Mouse (Mus musculus): Measurements from ENCODE around the gene Git2.
A peak's percentile ranks its signal among the peaks of the same experiment; 100 is the strongest.

- TF ChIP-seq USF1 (IDR thresholded peaks at IDR 0.05; ENCODE audit: low read depth): no peak
- TF ChIP-seq REST (IDR thresholded peaks at IDR 0.05; ENCODE audit: insufficient read depth, insufficient read length): no peak
- TF ChIP-seq MYOG (IDR thresholded peaks at IDR 0.05; ENCODE audit: control insufficient read depth in 1 of 3, insufficient read depth in 1 of 3, insufficient read length in 2 of 3, low read depth in 2 of 3): no peak
- TF ChIP-seq POLR2A (IDR thresholded peaks at IDR 0.05; ENCODE audit: insufficient read length, low read depth): no peak
- TF ChIP-seq POLR2AphosphoS2 (IDR thresholded peaks at IDR 0.05; ENCODE audit: insufficient read length, low read depth): peak; percentile 9
- no peak for TF ChIP-seq TCF12 (IDR thresholded peaks at IDR 0.05; ENCODE audit: insufficient read depth, poor library complexity, severe bottlenecking)
- TF ChIP-seq SRF (IDR thresholded peaks at IDR 0.05; ENCODE audit: control insufficient read depth, insufficient read length, low read depth): no peak
- no peak for TF ChIP-seq MYOD1 (IDR thresholded peaks at IDR 0.05; ENCODE audit: control insufficient read depth in 1 of 3, insufficient read length in 2 of 3, low read depth in 2 of 3)
- no peak for TF ChIP-seq MAX (IDR thresholded peaks at IDR 0.05; ENCODE audit: low read depth)
These were observed 33.1 kb upstream of the Git2 start for GRCm38 (mm10) chr5:114808385-114808784.

Measured in myocyte (in vitro differentiated cells).